In genomic region chr19:47459214-47459613, GRCm38 (mm10) we compare ENCODE assay signal across 27 mouse cellular contexts. TPM values are rescaled to one million over a fixed set of nuclear protein-coding genes. Genes with fewer than 3 reads are reported as not detected.
DNase-seq lines count a peak whose midpoint lies in the region; ATAC-seq and TF ChIP-seq lines count a peak whose summit lies in the region.
"Had no signal": no experiment of that assay in that cellular context is flagged by ENCODE, and none has a peak within 500 bp of the region (broad histone marks: within the 10 kb centered on the region; RNA-seq: fewer than 3 reads in every experiment).

No protein-coding gene starts in this region.

- intact Hi-C loops in gastrocnemius, adult 2 months (cut with DNase I): loop anchor here (2.0 kb wide), 1 partner anchor 28 kb away; no protein-coding TSS in a partner anchor
- intact Hi-C loops in heart, postnatal 14 days (cut with DNase I): no loop called here

- no peak overlapping the region for H3K9ac ChIP-seq in heart, postnatal 0 days (replicated peaks; ENCODE audit: low read depth, low read length)
- H3K9ac ChIP-seq: embryonic facial prominence, embryonic 15.5 days; forebrain, postnatal 0 days; liver, embryonic 13.5 days; lung, embryonic 15.5 days; midbrain, embryonic 13.5 days; neural tube, embryonic 13.5 days had no signal

- peak overlapping the region; percentile 50; the same call in 1 of the 2 replicates for H3K4me3 ChIP-seq in gastrocnemius, adult 2 months
- H3K4me3 ChIP-seq in heart, postnatal 0 days (ENCODE audit: low read depth, low read length): no peak overlapping the region
- H3K4me3 ChIP-seq in lung, adult 2 months (replicated peaks; ENCODE audit: extremely low read depth, low read depth, low read length): no peak overlapping the region
- H3K4me3 ChIP-seq: embryonic facial prominence, embryonic 15.5 days; forebrain, embryonic 10.5 days; left cerebral cortex, adult 2 months; liver, embryonic 13.5 days; lung, embryonic 15.5 days; midbrain, embryonic 13.5 days; neural tube, embryonic 13.5 days had no signal

- peaks cover 70% of the 10 kb centered on the region for H3K4me1 ChIP-seq in heart, postnatal 0 days (ENCODE audit: control insufficient read depth, insufficient read depth)
- H3K4me1 ChIP-seq in lung, adult 2 months (ENCODE audit: control insufficient read depth, insufficient read depth, low read length): peaks cover 43% of the 10 kb centered on the region

- 90% methylated on average over 5 of the region's 5 CpGs for WGBS in heart, postnatal 0 days
- 79% methylated on average over 5 of the region's 5 CpGs for WGBS in lung, adult 2 months

- H3K9me3 ChIP-seq in heart, postnatal 0 days (replicated peaks; ENCODE audit: control insufficient read depth, low read length): no peaks in the 10 kb centered on the region
- H3K9me3 ChIP-seq: embryonic facial prominence, embryonic 15.5 days; G1E; liver, embryonic 13.5 days; lung, embryonic 15.5 days; midbrain, embryonic 13.5 days; neural tube, embryonic 13.5 days had no signal

- H3K27ac ChIP-seq in gastrocnemius, adult 2 months: peak overlapping the region; percentile 91
- H3K27ac ChIP-seq in heart, postnatal 0 days (ENCODE audit: low read depth): peak overlapping the region; percentile 68; the same call in 1 of the 2 replicates
- H3K27ac ChIP-seq: embryonic facial prominence, embryonic 15.5 days; forebrain, embryonic 10.5 days; left cerebral cortex, adult 2 months; lung, embryonic 15.5 days; midbrain, embryonic 13.5 days had no signal

- H3K4me2 ChIP-seq in heart, postnatal 0 days (ENCODE audit: low read depth, low read length): no peak overlapping the region
- H3K4me2 ChIP-seq: embryonic facial prominence, embryonic 15.5 days; liver, embryonic 13.5 days; lung, embryonic 15.5 days; midbrain, embryonic 13.5 days; neural tube, embryonic 13.5 days had no signal

- TF ChIP-seq CTCF in gastrocnemius, adult 2 months (IDR thresholded peaks at IDR 0.05): no peak
- TF ChIP-seq CTCF in heart, postnatal 0 days (IDR thresholded peaks at IDR 0.05; ENCODE audit: low read depth): no peak
- TF ChIP-seq CTCF in lung, adult 2 months (IDR thresholded peaks at IDR 0.05; ENCODE audit: insufficient read depth, low read length): no peak

- H3K27me3 ChIP-seq in heart, postnatal 0 days (ENCODE audit: control insufficient read depth, insufficient read depth, low read length): no peaks in the 10 kb centered on the region
- H3K27me3 ChIP-seq: embryonic facial prominence, embryonic 15.5 days; lung, embryonic 15.5 days; midbrain, embryonic 13.5 days; neural tube, embryonic 13.5 days had no signal

- no peak for ATAC-seq in heart, postnatal 0 days (ENCODE audit: insufficient read depth, low read depth)
- ATAC-seq: activated CD4-positive, CD25-positive, alpha-beta regulatory T cell, adult 4 months; forebrain, postnatal 0 days; hindbrain, embryonic 16.5 days; midbrain, embryonic 13.5 days had no signal

- TF ChIP-seq POLR2A in lung, adult 2 months (IDR thresholded peaks at IDR 0.05; ENCODE audit: borderline replicate concordance, extremely low read depth, low read depth, low read length): no peak

- TF ChIP-seq EP300 in heart, postnatal 0 days (IDR thresholded peaks at IDR 0.05; ENCODE audit: low read depth): no peak

- DNase-seq in gastrocnemius, adult 2 months: peak; percentile 65
- DNase-seq in gastrocnemius, postnatal 25 days: no peak
- DNase-seq in heart, postnatal 0 days (ENCODE audit: low spot score): no peak
- DNase-seq in heart, postnatal 14 days: no peak
- DNase-seq in lung, adult 2 months: peak; percentile 8
- no peak for DNase-seq in lung, postnatal 25 days (ENCODE audit: low spot score)
- no peak for DNase-seq in layer of hippocampus, adult 8-10 months (ENCODE audit: low spot score in 2 of 2)
- DNase-seq: adrenal gland, postnatal 14 days; cerebellum, adult 11-12 months; cerebellum, postnatal 14 days; embryo, embryonic 11 days; forebrain, postnatal 0 days; kidney, adult 9 months; kidney, postnatal 25 days; layer of hippocampus, adult 9-11 months; left cerebral cortex, postnatal 4 days; liver, embryonic 13.5 days; thymus, postnatal 25 days had no signal

- H3K36me3 ChIP-seq in heart, postnatal 0 days (replicated peaks; ENCODE audit: control insufficient read depth, insufficient read depth, low read length): no peaks in the 10 kb centered on the region
- H3K36me3 ChIP-seq: embryonic facial prominence, embryonic 15.5 days; G1E; liver, embryonic 13.5 days; lung, embryonic 15.5 days; midbrain, embryonic 13.5 days; neural tube, embryonic 13.5 days had no signal

RNA-seq across cellular contexts. Expression of gene Sh3pxd2a, which starts 5.0 kb away (rescaled TPM):
- 10 to 100 TPM; 37.7 to 44.7 TPM for total RNA-seq in gastrocnemius, adult 2 months (2021)
- 10 to 100 TPM; 37.8 to 46.3 TPM for total RNA-seq in gastrocnemius, postnatal 25 days (2021)
- total RNA-seq in heart, postnatal 0 days (2014; rRNA removed; ENCODE audit: low replicate concordance): 45.0 and 47.2 TPM in 2 replicates
- 2.9 and 3.4 TPM in 2 replicates for polyA plus RNA-seq in heart, postnatal 0 days (2015; fragmentation: Nextera tagmentation; extraction: Ambion mirVana)
- total RNA-seq in heart, postnatal 14 days (2021): 10 to 100 TPM; 75.2 to 75.9 TPM
- polyA plus RNA-seq in lung, adult 2 months (2012; rRNA removed): 36.9 and 40.9 TPM in 2 replicates
- total RNA-seq in layer of hippocampus, adult 8-10 months (2022): 10 to 100 TPM; 31.8 to 34.5 (median 32.9) TPM
- polyA plus RNA-seq: G1E had no signal

Comparison
In these comparisons a context has a peak if more than half of its experiments do, and no peak if none do; other contexts are left out.
1. DNase-seq: peak in gastrocnemius, adult 2 months (single experiment) and lung, adult 2 months (single experiment); none in gastrocnemius, postnatal 25 days (single experiment), heart, postnatal 0 days (single experiment), heart, postnatal 14 days (0 of 2), lung, postnatal 25 days (single experiment) and layer of hippocampus, adult 8-10 months (0 of 2).